Mouse (Mus musculus): ENCODE measurements around the gene Kctd15. TPM values are rescaled to one million over a fixed set of nuclear protein-coding genes. Genes with fewer than 3 reads are reported as not detected.

The Kctd15 gene
- total and polyA plus RNA-seq, 3 experiments: not detected

- H3K9ac ChIP-seq (ENCODE audit: control insufficient read depth, low read depth, low read length, poor library complexity, severe bottlenecking): no peak overlapping the region
- TF ChIP-seq ETS1 (IDR thresholded peaks at IDR 0.05; ENCODE audit: low read depth, low read length) (no peak), MAFK (IDR thresholded peaks at IDR 0.05; ENCODE audit: borderline replicate concordance, low read depth, low read length) (no peak), RCOR1 (IDR thresholded peaks at IDR 0.05; ENCODE audit: low read depth, low read length) (no peak), TBP (IDR thresholded peaks at IDR 0.05; ENCODE audit: low read depth, low read length) (no peak), MYB (IDR thresholded peaks at IDR 0.05; ENCODE audit: low read depth, low read length) (no peak), TAL1 (IDR thresholded peaks at IDR 0.05; ENCODE audit: low read length) (no peak), JUND (IDR thresholded peaks at IDR 0.05; ENCODE audit: low read depth, low read length) (no peak), MAZ (IDR thresholded peaks at IDR 0.05; ENCODE audit: low read depth, low read length) (no peak), SIN3A (IDR thresholded peaks at IDR 0.05; ENCODE audit: low read length) (no peak), CHD2 (IDR thresholded peaks at IDR 0.05; ENCODE audit: low read length) (no peak), USF2 (IDR thresholded peaks at IDR 0.05; ENCODE audit: borderline replicate concordance in 1 of 2, insufficient read depth in 1 of 2, low read depth in 1 of 2, low read length in 2 of 2) (no peak), USF1 (IDR thresholded peaks at IDR 0.05; ENCODE audit: low read depth, low read length) (no peak), POLR2A (IDR thresholded peaks at IDR 0.05; ENCODE audit: control insufficient read depth in 1 of 2, insufficient read depth in 1 of 2, low read depth in 1 of 2, low read length in 2 of 2, poor library complexity in 1 of 2) (no peak), EP300 (IDR thresholded peaks at IDR 0.05; ENCODE audit: low read depth in 1 of 2, low read length in 2 of 2) (no peak), ZKSCAN1 (IDR thresholded peaks at IDR 0.05; ENCODE audit: low read depth, low read length) (no peak)
- no peaks in the 10 kb centered on the region for H3K36me3 ChIP-seq (ENCODE audit: control insufficient read depth in 1 of 2, insufficient read depth in 2 of 2, low read length in 2 of 2)
- no peak for DNase-seq (ENCODE audit: low read depth, low spot score)
- H3K4me3 ChIP-seq (ENCODE audit: control insufficient read depth in 1 of 2, insufficient read depth in 1 of 2, low read depth in 2 of 2, low read length in 2 of 2): no peak overlapping the region
- no peaks in the 10 kb centered on the region for H3K27me3 ChIP-seq (ENCODE audit: control insufficient read depth in 1 of 2, insufficient read depth in 2 of 2, low read length in 2 of 2)
- no peaks in the 10 kb centered on the region for H3K79me2 ChIP-seq (ENCODE audit: control insufficient read depth, insufficient read depth, low read length, poor library complexity)
- H3K27ac ChIP-seq (ENCODE audit: control insufficient read depth, low read depth, low read length): no peak overlapping the region
- H3K4me1 ChIP-seq (ENCODE audit: control insufficient read depth in 1 of 2, insufficient read depth in 2 of 2, low read length in 2 of 2): no peaks in the 10 kb centered on the region
- H3K9me3 ChIP-seq (replicated peaks; ENCODE audit: insufficient read depth, low read length): no peaks in the 10 kb centered on the region
Observed at GRCm38 (mm10) chr7:34629702-34630210, 26.8 kb downstream of the Kctd15 start.

GRCm38 (mm10) chr7:34620411-34620810, 36.1 kb downstream of the Kctd15 start:
- no peak overlapping the region for H3K27ac ChIP-seq (ENCODE audit: control insufficient read depth, low read depth, low read length)
- no peaks in the 10 kb centered on the region for H3K36me3 ChIP-seq (ENCODE audit: control insufficient read depth in 1 of 2, insufficient read depth in 2 of 2, low read length in 2 of 2)
- H3K9ac ChIP-seq (ENCODE audit: control insufficient read depth, low read depth, low read length, poor library complexity, severe bottlenecking): no peak overlapping the region
- DNase-seq (ENCODE audit: low read depth, low spot score): no peak
- H3K4me1 ChIP-seq (ENCODE audit: control insufficient read depth in 1 of 2, insufficient read depth in 2 of 2, low read length in 2 of 2): no peaks in the 10 kb centered on the region
- H3K79me2 ChIP-seq (ENCODE audit: control insufficient read depth, insufficient read depth, low read length, poor library complexity): no peaks in the 10 kb centered on the region
- H3K9me3 ChIP-seq (replicated peaks; ENCODE audit: insufficient read depth, low read length): no peaks in the 10 kb centered on the region
- H3K27me3 ChIP-seq (ENCODE audit: control insufficient read depth in 1 of 2, insufficient read depth in 2 of 2, low read length in 2 of 2): no peaks in the 10 kb centered on the region
- TF ChIP-seq TCF12 (IDR thresholded peaks at IDR 0.05; ENCODE audit: low read depth, low read length) (no peak), MAX (IDR thresholded peaks at IDR 0.05; ENCODE audit: low read length) (no peak)
- H3K4me3 ChIP-seq (ENCODE audit: control insufficient read depth in 1 of 2, insufficient read depth in 1 of 2, low read depth in 2 of 2, low read length in 2 of 2): no peak overlapping the region
